34 mouse cellular contexts compared by ENCODE assay signal in the genomic region with DNA sequence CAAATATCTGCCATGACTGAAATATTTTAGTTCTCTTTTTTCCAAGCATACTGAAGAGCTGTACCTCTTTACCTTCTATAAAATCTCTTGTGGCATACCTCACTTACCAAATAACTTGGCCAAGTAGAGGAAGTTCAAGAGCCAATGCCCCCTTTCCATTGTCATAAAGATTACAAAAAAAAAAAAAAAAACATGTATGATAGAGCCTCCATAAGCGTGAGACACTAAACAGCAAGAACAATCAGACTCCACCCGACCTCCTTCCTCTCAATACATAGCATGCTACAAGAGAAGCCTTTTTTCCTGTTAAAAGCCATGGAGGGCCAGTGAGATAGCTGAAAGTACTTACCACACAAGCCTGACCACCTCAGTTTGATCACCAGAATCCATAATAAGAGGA.
"Had no signal": no experiment of that assay in that cellular context is flagged by ENCODE, and none has a peak within 500 bp of the region (broad histone marks: within the 10 kb centered on the region; RNA-seq: fewer than 3 reads in every experiment).

No protein-coding gene starts in this region.

- H3K9me3 ChIP-seq: heart, embryonic 10.5 days; heart, embryonic 12.5 days; heart, embryonic 13.5 days; heart, embryonic 15.5 days; hindbrain, embryonic 10.5 days; hindbrain, embryonic 12.5 days; hindbrain, embryonic 13.5 days; hindbrain, embryonic 15.5 days; intestine, embryonic 15.5 days; kidney, embryonic 15.5 days had no signal

- H3K4me1 ChIP-seq: hindbrain, embryonic 10.5 days; hindbrain, embryonic 12.5 days; hindbrain, embryonic 13.5 days; hindbrain, embryonic 15.5 days; intestine, embryonic 15.5 days; kidney, embryonic 15.5 days had no signal

- H3K27me3 ChIP-seq: heart, embryonic 12.5 days; heart, embryonic 13.5 days; heart, embryonic 15.5 days; hindbrain, embryonic 12.5 days; hindbrain, embryonic 13.5 days; hindbrain, embryonic 15.5 days; intestine, embryonic 15.5 days; kidney, embryonic 15.5 days had no signal

- H3K4me3 ChIP-seq: heart, embryonic 10.5 days; heart, embryonic 12.5 days; heart, embryonic 13.5 days; heart, embryonic 15.5 days; hindbrain, embryonic 10.5 days; hindbrain, embryonic 12.5 days; hindbrain, embryonic 13.5 days; hindbrain, embryonic 15.5 days; intestine, embryonic 15.5 days; kidney, embryonic 15.5 days; layer of hippocampus, adult 2 months; left cerebral cortex, adult 2 months had no signal

- H3K9ac ChIP-seq: heart, embryonic 12.5 days; heart, embryonic 13.5 days; heart, embryonic 15.5 days; hindbrain, embryonic 12.5 days; hindbrain, embryonic 13.5 days; hindbrain, embryonic 14.5 days; hindbrain, embryonic 15.5 days; intestine, embryonic 15.5 days; kidney, embryonic 15.5 days had no signal

- H3K27ac ChIP-seq: heart, embryonic 10.5 days; heart, embryonic 13.5 days; heart, embryonic 15.5 days; hindbrain, embryonic 10.5 days; hindbrain, embryonic 12.5 days; hindbrain, embryonic 13.5 days; hindbrain, embryonic 14.5 days; hindbrain, embryonic 15.5 days; hindbrain, postnatal 0 days; intestine, embryonic 15.5 days; kidney, embryonic 15.5 days; kidney, postnatal 0 days; layer of hippocampus, adult 2 months; left cerebral cortex, adult 2 months had no signal

- DNase-seq: heart, postnatal 10 days; heart, postnatal 14 days; heart, postnatal 36 days; heart, postnatal 4 days; kidney, adult 11 months; kidney, adult 18-20 months; kidney, adult 2 months; kidney, adult 8-10 months; kidney, adult 9 months; kidney, postnatal 10 days; kidney, postnatal 14 days; kidney, postnatal 25 days; kidney, postnatal 4 days; layer of hippocampus, adult 9-11 months; layer of hippocampus, postnatal 36 days had no signal

- H3K36me3 ChIP-seq: heart, embryonic 15.5 days; hindbrain, embryonic 12.5 days; hindbrain, embryonic 13.5 days; hindbrain, embryonic 15.5 days; intestine, embryonic 15.5 days had no signal

- ATAC-seq: hindbrain, embryonic 16.5 days; hindbrain, postnatal 0 days; inflammation-experienced regulatory T-cells, adult 6 months; intestine, embryonic 15.5 days; intestine, embryonic 16.5 days; intestine, postnatal 0 days had no signal
